Mouse (Mus musculus) left cerebral cortex, postnatal 10 days (tissue): ENCODE measurements around the gene Snx7. TPM values are rescaled to one million over a fixed set of nuclear protein-coding genes. Genes with fewer than 3 reads are reported as not detected.

ENCODE experiments used
- microRNA-seq: library from miRNA; unstranded; fragments of <30 nt; microRNA quantifications from one replicate; pipeline ENCODE4 v1.2.0, GENCODE M21; 2022
- total RNA-seq, 2 experiments: library from RNA; stranded (reverse); gene quantifications; 2 replicates each; pipeline ENCODE4 v1.2.3; 2021

Gene Snx7
- total RNA-seq, 2 experiments from 2014 or later: 38.4 to 39.8 TPM

Small RNA genes lying within 50 kb of the gene (microRNA-seq; reads per million reads assigned to microRNA genes)
- gene Gm24811: not detected
